Mouse (Mus musculus): ENCODE measurements around the gene Aagab. TPM values are rescaled to one million over a fixed set of nuclear protein-coding genes. Genes with fewer than 3 reads are reported as not detected.

Gene Aagab
- total and polyA plus RNA-seq, 2 experiments from 2014 or later = 46.7 to 51.0 TPM

- H3K36me3 ChIP-seq (ENCODE audit: insufficient read depth) = no peaks in the 10 kb centered on the region
- WGBS = 18% methylated on average over 13 of the region's 13 CpGs
- no peak for TF ChIP-seq CTCF (IDR thresholded peaks at IDR 0.05; ENCODE audit: low read depth)
- DNase-seq (peak; percentile 21), ATAC-seq (peak; percentile 16; the same call in 1 of the 2 replicates)
- no peak overlapping the region for H3K4me3 ChIP-seq (ENCODE audit: low read depth, low read length)
- no peak overlapping the region for H3K9ac ChIP-seq
- H3K27ac ChIP-seq (ENCODE audit: low read depth, low read length) = no peak overlapping the region
- no peaks in the 10 kb centered on the region for H3K27me3 ChIP-seq (ENCODE audit: insufficient read depth, low read length)
- no peaks in the 10 kb centered on the region for H3K9me3 ChIP-seq (ENCODE audit: low read length)
- H3K4me2 ChIP-seq (ENCODE audit: low read depth) = no peak overlapping the region
- no peaks in the 10 kb centered on the region for H3K4me1 ChIP-seq (ENCODE audit: insufficient read depth)
Measured at GRCm38 (mm10) chr9:63610841-63611366, 8.4 kb downstream of the Aagab start.

- DNase-seq = no peak
- TF ChIP-seq CTCF (IDR thresholded peaks at IDR 0.05; ENCODE audit: low read depth) = no peak
- WGBS = 78% methylated on average over 5 of the region's 5 CpGs
Measured at GRCm38 (mm10) chr9:63611967-63612366, 9.5 kb downstream of the Aagab start.

GRCm38 (mm10) chr9:63612565-63613515 lies 10.4 kb downstream of the Aagab start:
- no peaks in the 10 kb centered on the region for H3K27me3 ChIP-seq (ENCODE audit: insufficient read depth, low read length)
- H3K36me3 ChIP-seq (ENCODE audit: insufficient read depth) = peaks cover 10% of the 10 kb centered on the region
- no peaks in the 10 kb centered on the region for H3K9me3 ChIP-seq (ENCODE audit: low read length)
- peak; percentile 66 for TF ChIP-seq CTCF (IDR thresholded peaks at IDR 0.05; ENCODE audit: low read depth)
- DNase-seq (peak; percentile 68), ATAC-seq (peak; percentile 73)
- no peak overlapping the region for H3K9ac ChIP-seq
- H3K4me3 ChIP-seq (ENCODE audit: low read depth, low read length) = no peak overlapping the region
- WGBS = 37% methylated on average over 16 of the region's 16 CpGs
- H3K27ac ChIP-seq (ENCODE audit: low read depth, low read length) = no peak overlapping the region
- H3K4me2 ChIP-seq (ENCODE audit: low read depth) = peak overlapping the region; percentile 23; the same call in 1 of the 2 replicates
- H3K4me1 ChIP-seq (ENCODE audit: insufficient read depth) = no peaks in the 10 kb centered on the region

More at GRCm38 (mm10) chr9:63611967-63612366, 9.5 kb downstream of the Aagab start:
- H3K4me2 ChIP-seq (ENCODE audit: low read depth) = no peak overlapping the region
- peaks cover 3% of the 10 kb centered on the region for H3K36me3 ChIP-seq (ENCODE audit: insufficient read depth)
- ATAC-seq = no peak
- H3K9me3 ChIP-seq (ENCODE audit: low read length) = no peaks in the 10 kb centered on the region
- H3K9ac ChIP-seq = no peak overlapping the region
- H3K4me3 ChIP-seq (ENCODE audit: low read depth, low read length) = no peak overlapping the region
- H3K27ac ChIP-seq (ENCODE audit: low read depth, low read length) = no peak overlapping the region
- H3K27me3 ChIP-seq (ENCODE audit: insufficient read depth, low read length) = no peaks in the 10 kb centered on the region
- no peaks in the 10 kb centered on the region for H3K4me1 ChIP-seq (ENCODE audit: insufficient read depth)

DNA sequence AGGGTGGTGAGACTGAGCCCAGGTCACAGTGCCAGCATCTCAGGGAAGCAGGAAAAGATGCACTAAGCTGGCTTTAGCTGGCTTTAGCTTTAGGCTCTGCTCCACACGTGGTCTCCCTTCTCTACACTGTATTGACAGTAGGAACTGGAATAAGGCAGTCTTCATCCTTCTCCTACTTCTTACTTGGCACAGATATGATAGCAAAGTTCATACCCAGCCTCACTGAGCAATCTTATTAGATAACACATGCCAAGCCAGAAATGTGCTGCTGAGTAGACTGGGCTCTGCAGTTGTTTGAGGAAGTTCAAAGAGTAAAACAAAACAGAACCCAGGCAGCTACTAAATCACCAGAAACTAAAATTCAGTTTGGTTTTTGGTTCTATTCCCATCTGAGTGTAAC lies 11.1 kb downstream of the Aagab start:
- Histone ChIP-seq H3K9me3 (ENCODE audit: low read length) (no peaks in the 10 kb centered on the region), H3K36me3 (ENCODE audit: insufficient read depth) (peaks cover 10% of the 10 kb centered on the region), H3K4me1 (ENCODE audit: insufficient read depth) (no peaks in the 10 kb centered on the region), H3K27me3 (ENCODE audit: insufficient read depth, low read length) (no peaks in the 10 kb centered on the region), H3K4me3 (ENCODE audit: low read depth, low read length) (no peak overlapping the region), H3K9ac (no peak overlapping the region), H3K27ac (ENCODE audit: low read depth, low read length) (no peak overlapping the region), H3K4me2 (ENCODE audit: low read depth) (peak overlapping the region; percentile 23; the same call in 1 of the 2 replicates)
- DNase-seq (no peak), ATAC-seq (peak; percentile 32; the same call in 1 of the 2 replicates)
- WGBS = 14% methylated on average over 1 of the region's 1 CpGs
- TF ChIP-seq CTCF (IDR thresholded peaks at IDR 0.05; ENCODE audit: low read depth) = no peak

DNA sequence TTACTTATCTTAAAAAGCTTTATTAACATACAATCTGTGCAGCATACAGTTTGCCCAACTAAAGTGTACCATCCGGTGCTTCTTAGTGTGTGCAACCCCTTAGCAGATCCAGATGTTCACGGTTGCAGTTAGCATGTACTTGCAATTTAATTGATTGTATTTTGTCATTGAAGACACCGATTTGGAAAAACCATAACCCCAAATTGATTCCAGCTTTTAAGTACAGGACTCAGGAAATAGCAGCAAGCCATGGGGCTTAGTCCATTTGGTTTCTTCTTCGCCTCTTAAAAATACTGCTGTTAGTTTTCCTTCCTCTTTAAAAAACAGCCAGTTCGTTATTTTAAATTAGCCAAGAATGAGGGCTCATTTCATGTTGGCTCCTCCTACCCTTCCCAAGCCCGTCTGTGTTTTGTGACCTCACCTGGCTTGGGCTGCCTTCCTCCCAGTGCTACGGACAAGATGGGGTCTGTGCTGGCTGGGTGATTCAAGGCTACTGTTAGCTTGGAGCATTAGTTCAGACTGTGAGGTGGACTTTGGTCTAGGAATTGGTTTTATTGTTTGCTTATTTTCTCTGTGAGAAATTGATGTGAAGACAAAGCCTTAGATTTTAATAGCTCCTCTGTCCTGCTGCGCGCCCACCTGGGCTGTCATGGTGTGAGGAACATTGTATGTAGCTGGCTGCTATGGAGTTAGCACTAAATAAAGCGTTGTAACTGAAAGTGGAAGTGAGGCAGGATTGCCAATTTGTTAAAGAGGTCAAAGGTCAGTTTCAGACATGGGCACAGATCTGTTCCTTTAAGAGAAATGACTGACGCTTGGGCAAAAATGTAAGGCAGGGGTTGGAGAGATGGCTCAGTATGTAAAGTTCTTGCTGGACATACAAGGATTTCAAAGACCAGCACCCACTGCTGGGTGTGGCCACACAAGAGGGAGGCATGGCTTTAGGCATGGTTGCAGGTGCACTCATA lies 11.8 kb downstream of the Aagab start:
- no peak overlapping the region for H3K9ac ChIP-seq
- H3K4me1 ChIP-seq (ENCODE audit: insufficient read depth) = no peaks in the 10 kb centered on the region
- H3K4me2 ChIP-seq (ENCODE audit: low read depth) = no peak overlapping the region
- 72% methylated on average over 11 of the region's 11 CpGs for WGBS
- H3K9me3 ChIP-seq (ENCODE audit: low read length) = no peaks in the 10 kb centered on the region
- DNase-seq = no peak
- no peak overlapping the region for H3K4me3 ChIP-seq (ENCODE audit: low read depth, low read length)
- no peak overlapping the region for H3K27ac ChIP-seq (ENCODE audit: low read depth, low read length)
- no peak for ATAC-seq
- H3K27me3 ChIP-seq (ENCODE audit: insufficient read depth, low read length) = no peaks in the 10 kb centered on the region
- H3K36me3 ChIP-seq (ENCODE audit: insufficient read depth) = peaks cover 10% of the 10 kb centered on the region
- no peak for TF ChIP-seq CTCF (IDR thresholded peaks at IDR 0.05; ENCODE audit: low read depth)

DNA sequence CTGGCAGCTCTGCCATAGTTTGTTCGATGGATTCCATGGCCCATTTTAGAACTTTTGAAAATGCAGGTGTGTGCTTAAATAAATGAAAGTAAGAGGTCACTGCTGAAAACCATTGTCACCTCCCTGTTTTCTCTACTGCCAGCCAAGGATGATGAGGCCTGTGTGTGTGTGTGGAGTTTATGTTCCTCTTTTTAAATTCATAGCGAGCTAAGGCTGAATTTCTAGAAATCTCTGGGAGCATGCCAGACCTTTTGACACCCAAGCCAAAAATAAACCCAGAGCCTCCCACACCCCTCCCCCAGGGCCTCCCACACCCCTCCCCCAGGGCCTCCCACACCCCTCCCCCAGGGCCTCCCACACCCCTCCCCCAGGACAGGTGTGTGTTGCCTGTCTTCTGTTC lies 15.5 kb downstream of the Aagab start:
- DNase-seq (no peak), ATAC-seq (no peak)
- Histone ChIP-seq H3K4me1 (ENCODE audit: insufficient read depth) (no peaks in the 10 kb centered on the region), H3K9ac (no peak overlapping the region), H3K27ac (ENCODE audit: low read depth, low read length) (no peak overlapping the region), H3K36me3 (ENCODE audit: insufficient read depth) (peaks cover 24% of the 10 kb centered on the region), H3K27me3 (ENCODE audit: insufficient read depth, low read length) (no peaks in the 10 kb centered on the region), H3K9me3 (ENCODE audit: low read length) (no peaks in the 10 kb centered on the region), H3K4me2 (ENCODE audit: low read depth) (no peak overlapping the region), H3K4me3 (ENCODE audit: low read depth, low read length) (no peak overlapping the region)
- WGBS = 90% methylated on average over 2 of the region's 2 CpGs
- no peak for TF ChIP-seq CTCF (IDR thresholded peaks at IDR 0.05; ENCODE audit: low read depth)

Data from forebrain, postnatal 0 days (tissue).